Mouse (Mus musculus): ENCODE measurements around the gene Ap2a2.
"Not testable (repeated sequence)": the region's sequence is repeated elsewhere in the genome, so short reads cannot be mapped to it uniquely, and the experiment has no call there.

The Ap2a2 gene

GRCm38 (mm10) chr7:141666190-141666589 is 104.2 kb downstream of the Ap2a2 start:
- DNase-seq (ENCODE audit: low spot score), result peak; percentile 14

- DNase-seq (ENCODE audit: low spot score), result not testable (repeated sequence)
Observed at GRCm38 (mm10) chr7:141669097-141669496, 107.1 kb downstream of the Ap2a2 start.

GRCm38 (mm10) chr7:141670999-141671398 is 109.0 kb downstream of the Ap2a2 start:
- no peak for DNase-seq (ENCODE audit: low spot score)

GRCm38 (mm10) chr7:141671626-141672291 is 109.8 kb downstream of the Ap2a2 start:
- no peak for DNase-seq (ENCODE audit: low spot score)

- DNase-seq (ENCODE audit: low spot score), result no peak
Observed at GRCm38 (mm10) chr7:141678922-141679321, 116.9 kb downstream of the Ap2a2 start.

Data from ovary, adult 18-20 months (tissue).